ENCODE assay signal across 11 mouse cellular contexts in the genomic region with DNA sequence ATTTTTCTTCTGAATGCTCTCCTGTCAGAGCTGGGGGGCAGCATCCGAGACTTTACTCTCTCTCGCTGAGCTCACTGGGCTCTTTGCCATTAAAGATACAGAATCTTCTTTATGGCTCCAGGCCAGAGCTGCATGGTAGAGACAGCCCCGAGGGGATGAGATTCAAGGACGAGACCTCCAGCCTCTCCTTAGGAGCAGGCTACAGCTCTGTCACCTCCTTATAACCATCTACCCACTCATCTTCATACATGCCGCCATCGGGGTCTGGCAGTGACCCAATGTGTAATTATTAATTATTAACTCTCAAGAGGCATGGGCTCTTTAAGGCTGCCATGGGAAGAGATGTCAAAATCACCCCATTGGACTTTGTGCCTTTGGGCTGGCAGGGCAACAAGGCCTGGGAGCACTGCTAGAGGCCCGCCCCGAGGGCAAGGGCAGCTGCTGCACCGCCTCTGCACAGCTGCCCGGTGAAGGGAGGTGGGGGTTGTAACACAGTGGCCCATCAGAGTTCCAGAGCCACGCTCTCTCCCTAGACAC. TPM values are rescaled to one million over a fixed set of nuclear protein-coding genes. Genes with fewer than 3 reads are reported as not detected.
A peak's percentile ranks its signal among the peaks of the same experiment; 100 is the strongest.
DNase-seq lines count a peak whose midpoint lies in the region; ATAC-seq and TF ChIP-seq lines count a peak whose summit lies in the region.
"Had no signal": no experiment of that assay in that cellular context is flagged by ENCODE, and none has a peak within 500 bp of the region (broad histone marks: within the 10 kb centered on the region; RNA-seq: fewer than 3 reads in every experiment).

No protein-coding gene starts in this region.

- WGBS in forebrain, postnatal 0 days, result 64% methylated on average over 11 of the region's 11 CpGs
- WGBS in forebrain, embryonic 11.5 days, result 88% methylated on average over 11 of the region's 11 CpGs
- WGBS in liver, adult 2 months, result 17% methylated on average over 11 of the region's 11 CpGs

- intact Hi-C loops in heart, postnatal 36 days (cut with DNase I), result no loop called here

- no peak overlapping the region for H3K4me2 ChIP-seq in forebrain, postnatal 0 days (ENCODE audit: low read depth)
- H3K4me2 ChIP-seq in forebrain, embryonic 11.5 days (ENCODE audit: low read depth, low read length, severe bottlenecking), result no peak overlapping the region
- H3K4me2 ChIP-seq: forebrain, embryonic 15.5 days had no signal

- no peaks in the 10 kb centered on the region for H3K4me1 ChIP-seq in forebrain, postnatal 0 days (ENCODE audit: insufficient read depth)
- no peaks in the 10 kb centered on the region for H3K4me1 ChIP-seq in forebrain, embryonic 11.5 days (replicated peaks; ENCODE audit: control insufficient read depth, insufficient read depth, low read length)
- peaks cover 29% of the 10 kb centered on the region for H3K4me1 ChIP-seq in liver, adult 2 months (ENCODE audit: control insufficient read depth, insufficient read depth, low read length)
- H3K4me1 ChIP-seq: forebrain, embryonic 15.5 days had no signal

- no peak for TF ChIP-seq CTCF in forebrain, postnatal 0 days (IDR thresholded peaks at IDR 0.05; ENCODE audit: low read depth)
- TF ChIP-seq CTCF in liver, adult 2 months (IDR thresholded peaks at IDR 0.05; ENCODE audit: low read depth, low read length), result no peak

- H3K9me3 ChIP-seq in forebrain, postnatal 0 days (ENCODE audit: low read length), result no peaks in the 10 kb centered on the region
- H3K9me3 ChIP-seq in forebrain, embryonic 11.5 days (ENCODE audit: control insufficient read depth, low read length), result no peaks in the 10 kb centered on the region
- H3K9me3 ChIP-seq: forebrain, embryonic 15.5 days had no signal

- TF ChIP-seq POLR2A in liver, adult 2 months (IDR thresholded peaks at IDR 0.05; ENCODE audit: extremely low read depth, insufficient read depth, low read length), result no peak

- no peaks in the 10 kb centered on the region for H3K79me2 ChIP-seq in liver, adult 2 months (ENCODE audit: control insufficient read depth, insufficient read depth, low read length)

- no peak overlapping the region for H3K4me3 ChIP-seq in forebrain, postnatal 0 days (ENCODE audit: low read depth, low read length)
- H3K4me3 ChIP-seq in forebrain, embryonic 11.5 days (ENCODE audit: low read depth, low read length), result no peak overlapping the region
- H3K4me3 ChIP-seq in liver, adult 2 months (ENCODE audit: insufficient read depth, low read depth, low read length), result peak overlapping the region; percentile 41
- H3K4me3 ChIP-seq: forebrain, embryonic 15.5 days; heart, adult 2 months had no signal

- no peaks in the 10 kb centered on the region for H3K27me3 ChIP-seq in forebrain, postnatal 0 days (ENCODE audit: insufficient read depth, low read length)
- H3K27me3 ChIP-seq in forebrain, embryonic 11.5 days (ENCODE audit: control insufficient read depth, insufficient read depth, low read length), result no peaks in the 10 kb centered on the region
- no peaks in the 10 kb centered on the region for H3K27me3 ChIP-seq in liver, adult 2 months (ENCODE audit: control insufficient read depth, insufficient read depth, low read length)
- H3K27me3 ChIP-seq: forebrain, embryonic 15.5 days had no signal

- ATAC-seq in forebrain, postnatal 0 days, result no peak
- no peak for ATAC-seq in forebrain, embryonic 11.5 days (replicated peaks; ENCODE audit: low FRiP score)
- ATAC-seq: forebrain, embryonic 15.5 days; inflammation-experienced regulatory T-cells, adult 6 months had no signal

- H3K27ac ChIP-seq in forebrain, postnatal 0 days (ENCODE audit: low read depth, low read length), result no peak overlapping the region
- H3K27ac ChIP-seq in forebrain, embryonic 11.5 days (ENCODE audit: low read depth, low read length), result no peak overlapping the region
- H3K27ac ChIP-seq in liver, adult 2 months (replicated peaks; ENCODE audit: insufficient read depth, low read depth, low read length), result peak overlapping the region; percentile 86
- H3K27ac ChIP-seq: forebrain, embryonic 15.5 days; heart, adult 2 months had no signal

- DNase-seq in forebrain, postnatal 0 days, result peak; percentile 40
- no peak for DNase-seq in forebrain, embryonic 11.5 days (ENCODE audit: low spot score)
- DNase-seq in retina, postnatal 7 days (ENCODE audit: low read depth, low spot score), result peak; percentile 19
- DNase-seq in retina, embryonic 14.5 days (ENCODE audit: low spot score), result no peak
- DNase-seq in liver, adult 2 months (ENCODE audit: extremely low read depth, low read depth, low spot score), result peak; percentile 98
- no peak for DNase-seq in heart, postnatal 36 days
- DNase-seq in T-cell, adult 2 months (ENCODE audit: low spot score), result no peak
- no peak for DNase-seq in embryo, embryonic 10 days (ENCODE audit: low spot score)
- DNase-seq: heart, adult 2 months had no signal

- no peaks in the 10 kb centered on the region for H3K36me3 ChIP-seq in forebrain, postnatal 0 days (ENCODE audit: insufficient read depth)
- H3K36me3 ChIP-seq in forebrain, embryonic 11.5 days (ENCODE audit: control insufficient read depth, insufficient read depth, low read length), result no peaks in the 10 kb centered on the region
- no peaks in the 10 kb centered on the region for H3K36me3 ChIP-seq in liver, adult 2 months (ENCODE audit: control insufficient read depth, insufficient read depth, low read length)
- H3K36me3 ChIP-seq: forebrain, embryonic 15.5 days had no signal

- H3K9ac ChIP-seq in forebrain, postnatal 0 days, result no peak overlapping the region
- no peak overlapping the region for H3K9ac ChIP-seq in forebrain, embryonic 11.5 days (ENCODE audit: low read length)
- peak overlapping the region; percentile 61 for H3K9ac ChIP-seq in liver, adult 2 months (ENCODE audit: low read depth, low read length)
- H3K9ac ChIP-seq: forebrain, embryonic 15.5 days had no signal

RNA-seq across cellular contexts. Expression of a gene that starts 37.8 kb away (rescaled TPM):
- total RNA-seq in forebrain, postnatal 0 days (2014; rRNA removed), result 70.7 and 96.5 TPM in 2 replicates
- polyA plus RNA-seq in forebrain, postnatal 0 days (2015; fragmentation: Nextera tagmentation; extraction: Ambion mirVana), result 2.0 and 2.3 TPM in 2 replicates
- 2.9 and 3.3 TPM in 2 replicates for polyA plus RNA-seq in forebrain, embryonic 11.5 days (2014; fragmentation: Nextera tagmentation; extraction: Ambion mirVana)
- total RNA-seq in liver, adult 2 months (2014; rRNA removed), result 120 TPM in 2 replicates
- polyA plus RNA-seq in liver, adult 2 months (2012; rRNA removed), result 188 and 288 TPM in 2 replicates
- total RNA-seq in heart, postnatal 36 days (2021), result 100 to 1,000 TPM; 203 to 277 TPM
- polyA plus RNA-seq: inflammation-experienced regulatory T-cells, adult 6 months had no signal

Comparison
In these comparisons a context has a peak if more than half of its experiments do, and no peak if none do; other contexts are left out.
1. DNase-seq: peak in forebrain, postnatal 0 days (single experiment), retina, postnatal 7 days (single experiment) and liver, adult 2 months (single experiment); none in forebrain, embryonic 11.5 days (single experiment), retina, embryonic 14.5 days (single experiment), heart, postnatal 36 days (0 of 2), T-cell, adult 2 months (single experiment) and embryo, embryonic 10 days (single experiment).